22 mouse cellular contexts compared by ENCODE assay signal in the genomic region with DNA sequence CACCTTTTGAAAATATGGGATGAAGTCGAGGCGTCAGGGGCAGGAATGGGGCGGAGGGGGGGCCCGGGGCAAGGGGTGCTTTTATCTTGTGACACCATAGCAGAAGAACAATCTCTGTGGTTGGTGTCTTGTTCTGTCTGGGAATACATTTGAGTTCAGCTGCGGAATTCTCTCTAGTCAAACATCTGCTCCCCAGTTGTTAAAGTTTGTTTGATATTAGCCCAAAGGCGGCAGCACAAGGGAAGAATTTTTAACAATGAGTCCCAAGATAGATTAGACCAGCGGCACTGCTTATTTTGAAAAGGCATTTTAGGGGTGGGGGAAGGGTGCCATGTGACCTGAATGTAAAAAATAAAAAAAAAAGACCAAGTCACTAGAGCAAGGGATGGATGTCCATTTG. TPM values are rescaled to one million over a fixed set of nuclear protein-coding genes. Genes with fewer than 3 reads are reported as not detected.
A peak's percentile ranks its signal among the peaks of the same experiment; 100 is the strongest.
DNase-seq lines count a peak whose midpoint lies in the region; ATAC-seq lines count a peak whose summit lies in the region.
"Had no signal": no experiment of that assay in that cellular context is flagged by ENCODE, and none has a peak within 500 bp of the region (broad histone marks: within the 10 kb centered on the region; RNA-seq: fewer than 3 reads in every experiment).

No protein-coding gene starts in this region.

- H3K27ac ChIP-seq in midbrain, embryonic 11.5 days (ENCODE audit: low read depth, low read length): no peak overlapping the region
- no peak overlapping the region for H3K27ac ChIP-seq in midbrain, embryonic 16.5 days (ENCODE audit: low read length)
- H3K27ac ChIP-seq: embryonic facial prominence, embryonic 13.5 days; forebrain, embryonic 13.5 days; forebrain, embryonic 15.5 days had no signal

- no peaks in the 10 kb centered on the region for H3K27me3 ChIP-seq in midbrain, embryonic 11.5 days (ENCODE audit: control insufficient read depth, insufficient read depth, low read length)
- no peaks in the 10 kb centered on the region for H3K27me3 ChIP-seq in midbrain, embryonic 16.5 days (ENCODE audit: control insufficient read depth, insufficient read depth, low read depth, low read length)
- H3K27me3 ChIP-seq: embryonic facial prominence, embryonic 13.5 days; forebrain, embryonic 13.5 days; forebrain, embryonic 15.5 days had no signal

- H3K4me2 ChIP-seq in midbrain, embryonic 11.5 days: no peak overlapping the region
- H3K4me2 ChIP-seq in midbrain, embryonic 16.5 days (ENCODE audit: low read length): no peak overlapping the region
- H3K4me2 ChIP-seq: embryonic facial prominence, embryonic 13.5 days; forebrain, embryonic 13.5 days; forebrain, embryonic 15.5 days had no signal

- H3K9me3 ChIP-seq in midbrain, embryonic 11.5 days (ENCODE audit: control insufficient read depth, low read length): no peaks in the 10 kb centered on the region
- no peaks in the 10 kb centered on the region; the same call in 1 of the 2 replicates for H3K9me3 ChIP-seq in midbrain, embryonic 16.5 days (replicated peaks; ENCODE audit: control insufficient read depth, low read length, poor library complexity, severe bottlenecking)
- H3K9me3 ChIP-seq: embryonic facial prominence, embryonic 13.5 days; forebrain, embryonic 13.5 days; forebrain, embryonic 15.5 days; G1E had no signal

- no peak for ATAC-seq in midbrain, embryonic 11.5 days (ENCODE audit: low FRiP score)
- ATAC-seq in midbrain, embryonic 16.5 days: no peak
- ATAC-seq: activated CD4-positive, CD25-positive, alpha-beta regulatory T cell, adult 4 months; forebrain, embryonic 13.5 days; forebrain, embryonic 15.5 days; forebrain, postnatal 0 days; Patski had no signal

- intact Hi-C loops in heart, postnatal 14 days (cut with DNase I): no loop called here

- H3K36me3 ChIP-seq in midbrain, embryonic 11.5 days (ENCODE audit: control insufficient read depth, insufficient read depth, low read length): no peaks in the 10 kb centered on the region
- no peaks in the 10 kb centered on the region for H3K36me3 ChIP-seq in midbrain, embryonic 16.5 days (ENCODE audit: control insufficient read depth, insufficient read depth, low read length)
- H3K36me3 ChIP-seq: embryonic facial prominence, embryonic 13.5 days; forebrain, embryonic 15.5 days; G1E had no signal

- no peaks in the 10 kb centered on the region; the same call in 1 of the 2 replicates for H3K4me1 ChIP-seq in midbrain, embryonic 11.5 days (ENCODE audit: control insufficient read depth, insufficient read depth, low read length)
- H3K4me1 ChIP-seq in midbrain, embryonic 16.5 days (ENCODE audit: control insufficient read depth, insufficient read depth, low read length): peaks cover 2% of the 10 kb centered on the region; the same call in 1 of the 2 replicates
- H3K4me1 ChIP-seq: forebrain, embryonic 13.5 days had no signal

- WGBS in midbrain, embryonic 11.5 days: 66% methylated on average over 7 of the region's 7 CpGs
- WGBS in midbrain, embryonic 16.5 days: 65% methylated on average over 7 of the region's 7 CpGs

- H3K4me3 ChIP-seq in midbrain, embryonic 11.5 days (ENCODE audit: low read depth, low read length): no peak overlapping the region
- H3K4me3 ChIP-seq in midbrain, embryonic 16.5 days (ENCODE audit: low read depth, low read length): no peak overlapping the region
- H3K4me3 ChIP-seq: embryonic facial prominence, embryonic 13.5 days; forebrain, embryonic 13.5 days; forebrain, embryonic 15.5 days had no signal

- no peak overlapping the region for H3K9ac ChIP-seq in midbrain, embryonic 11.5 days (ENCODE audit: low read length)
- H3K9ac ChIP-seq in midbrain, embryonic 16.5 days (ENCODE audit: low read depth, low read length): no peak overlapping the region
- H3K9ac ChIP-seq: embryonic facial prominence, embryonic 13.5 days; forebrain, embryonic 13.5 days; forebrain, embryonic 15.5 days; forebrain, postnatal 0 days had no signal

- peak; percentile 24 for DNase-seq in embryo, embryonic 11 days
- DNase-seq in embryo, embryonic 10 days (ENCODE audit: low spot score): no peak
- DNase-seq in heart, adult 11 months: peak; percentile 71
- DNase-seq in heart, postnatal 14 days: no peak
- peak; percentile 79 for DNase-seq in midbrain, embryonic 11.5 days (ENCODE audit: low spot score, missing footprints)
- DNase-seq in gastrocnemius, postnatal 4 days (ENCODE audit: low spot score in 2 of 2): no peak
- DNase-seq: adrenal gland, adult 8-10 months; adrenal gland, postnatal 14 days; adrenal gland, postnatal 36 days; cerebellum, adult 11-12 months; cerebellum, adult 2 months; cerebellum, adult 9-10 months; cerebellum, postnatal 10 days; cerebellum, postnatal 25 days; forebrain, postnatal 0 days had no signal

RNA-seq across cellular contexts. Expression of a gene that starts 30.0 kb away (rescaled TPM):
- 10 to 100 TPM; 50.0 to 50.9 TPM for total RNA-seq in heart, postnatal 14 days (2021)
- 7.1 and 8.4 TPM in 2 replicates for polyA plus RNA-seq in midbrain, embryonic 11.5 days (2014; fragmentation: Nextera tagmentation; extraction: Ambion mirVana)
- 3.7 and 4.1 TPM in 2 replicates for polyA plus RNA-seq in midbrain, embryonic 16.5 days (2015; fragmentation: Nextera tagmentation; extraction: Ambion mirVana)
- 10 to 100 TPM; 30.1 to 31.2 TPM for total RNA-seq in gastrocnemius, postnatal 4 days (2021)

RNA-seq across cellular contexts. Expression of a gene that starts 59.0 kb away (rescaled TPM):
- 10 to 100 TPM; 12.0 to 14.3 TPM for total RNA-seq in heart, postnatal 14 days (2021)
- 26.4 and 29.9 TPM in 2 replicates for polyA plus RNA-seq in midbrain, embryonic 11.5 days (2014; fragmentation: Nextera tagmentation; extraction: Ambion mirVana)
- polyA plus RNA-seq in midbrain, embryonic 16.5 days (2015; fragmentation: Nextera tagmentation; extraction: Ambion mirVana): 31.5 and 35.6 TPM in 2 replicates
- 1 to 10 TPM; 6.8 to 8.5 TPM for total RNA-seq in gastrocnemius, postnatal 4 days (2021)
- total RNA-seq: G1E had no signal
- polyA plus RNA-seq: G1E had no signal

Comparison
In these comparisons a context has a peak if more than half of its experiments do, and no peak if none do; other contexts are left out.
1. DNase-seq: peak in embryo, embryonic 11 days (single experiment), heart, adult 11 months (single experiment) and midbrain, embryonic 11.5 days (single experiment); none in embryo, embryonic 10 days (single experiment), heart, postnatal 14 days (0 of 2) and gastrocnemius, postnatal 4 days (0 of 2).